In genomic region chr3:10511376-10511775, GRCm38 (mm10) we compare ENCODE assay signal across 9 mouse cellular contexts.
A peak's percentile ranks its signal among the peaks of the same experiment; 100 is the strongest.
DNase-seq lines count a peak whose midpoint lies in the region; ATAC-seq and TF ChIP-seq lines count a peak whose summit lies in the region.
"Had no signal": no experiment of that assay in that cellular context is flagged by ENCODE, and none has a peak within 500 bp of the region (broad histone marks: within the 10 kb centered on the region; RNA-seq: fewer than 3 reads in every experiment).

No protein-coding gene starts in this region.

- no peak for TF ChIP-seq CTCF in stomach, postnatal 0 days (IDR thresholded peaks at IDR 0.05; ENCODE audit: low read depth)

- 33% methylated on average over 1 of the region's 1 CpGs for WGBS in stomach, postnatal 0 days
- WGBS in kidney, embryonic 15.5 days: 45% methylated on average over 1 of the region's 1 CpGs

- peak; percentile 17 for DNase-seq in heart, postnatal 4 days
- DNase-seq in heart, adult 9 months (ENCODE audit: low spot score in 2 of 2): no peak
- peak; percentile 76 for DNase-seq in adipocyte (ENCODE audit: low spot score)
- DNase-seq in brain, adult 2 months (ENCODE audit: low read depth, low spot score): peak; percentile 81
- DNase-seq in left cerebral cortex, postnatal 10 days (ENCODE audit: extremely low spot score in 1 of 2, low spot score in 2 of 2): peak; percentile 1 to 20
- DNase-seq in stomach, postnatal 0 days (ENCODE audit: low spot score): no peak
- DNase-seq: lung, adult 2 months; thymus, postnatal 36 days had no signal

- no peak overlapping the region for H3K27ac ChIP-seq in stomach, postnatal 0 days (replicated peaks)
- no peak overlapping the region for H3K27ac ChIP-seq in kidney, embryonic 15.5 days

- H3K9ac ChIP-seq in stomach, postnatal 0 days (ENCODE audit: low read length): no peak overlapping the region
- H3K9ac ChIP-seq in kidney, embryonic 15.5 days: no peak overlapping the region

- no peaks in the 10 kb centered on the region for H3K4me1 ChIP-seq in stomach, postnatal 0 days (replicated peaks; ENCODE audit: control insufficient read depth, insufficient read depth)
- no peaks in the 10 kb centered on the region for H3K4me1 ChIP-seq in kidney, embryonic 15.5 days

- intact Hi-C loops in left cerebral cortex, postnatal 10 days (cut with DNase I): no loop called here

- H3K4me3 ChIP-seq in stomach, postnatal 0 days (ENCODE audit: low read depth, low read length): no peak overlapping the region
- H3K4me3 ChIP-seq in kidney, embryonic 15.5 days (replicated peaks): no peak overlapping the region

- no peaks in the 10 kb centered on the region for H3K9me3 ChIP-seq in stomach, postnatal 0 days (ENCODE audit: control insufficient read depth, low read length)
- H3K9me3 ChIP-seq in kidney, embryonic 15.5 days (replicated peaks): no peaks in the 10 kb centered on the region; the same call in 1 of the 2 replicates

- TF ChIP-seq EP300 in stomach, postnatal 0 days (optimal IDR thresholded peaks at IDR 0.05): no peak

- H3K36me3 ChIP-seq in stomach, postnatal 0 days (ENCODE audit: control insufficient read depth, insufficient read depth, low read length): no peaks in the 10 kb centered on the region
- no peaks in the 10 kb centered on the region for H3K36me3 ChIP-seq in kidney, embryonic 15.5 days

- H3K27me3 ChIP-seq in stomach, postnatal 0 days (ENCODE audit: control insufficient read depth, insufficient read depth, low read length): no peaks in the 10 kb centered on the region
- H3K27me3 ChIP-seq in kidney, embryonic 15.5 days: no peaks in the 10 kb centered on the region

- ATAC-seq in stomach, postnatal 0 days (ENCODE audit: low FRiP score, low TSS enrichment): no peak
- ATAC-seq in kidney, embryonic 15.5 days (replicated peaks; ENCODE audit: low FRiP score): no peak

- no peak overlapping the region for H3K4me2 ChIP-seq in stomach, postnatal 0 days (replicated peaks; ENCODE audit: low read depth)
- no peak overlapping the region for H3K4me2 ChIP-seq in kidney, embryonic 15.5 days

Comparison
In these comparisons a context has a peak if more than half of its experiments do, and no peak if none do; other contexts are left out.
1. DNase-seq: peak in heart, postnatal 4 days (single experiment), adipocyte (single experiment), brain, adult 2 months (single experiment) and left cerebral cortex, postnatal 10 days (2 of 2); none in heart, adult 9 months (0 of 2) and stomach, postnatal 0 days (single experiment).